Mouse (Mus musculus) MEL (cell line): ENCODE measurements around the gene Arhgef38. TPM values are rescaled to one million over a fixed set of nuclear protein-coding genes. Genes with fewer than 3 reads are reported as not detected.

Source experiments
- DNase-seq: peaks from one replicate; pipeline ENCODE4 v3.0.0; 2011; ENCODE audit warnings: low read depth, low spot score
- H3K27ac ChIP-seq: 2 replicates; pipeline ENCODE4 v1.5.1; 2012; ENCODE audit warnings: low read depth, mild to moderate bottlenecking, control low read depth, low read length, moderate library complexity; ENCODE audit not compliant: control insufficient read depth
- H3K27me3 ChIP-seq, 2 experiments: fragments of 150-350 bp in 1 of 2; sonication (generic) in 1 of 2; 2 replicates each; pipeline ENCODE4 v1.6.1; 2012; ENCODE audit warnings: low read length in 2 of 2, mild to moderate bottlenecking in 2 of 2, improper control_type of control experiment in 1 of 2, moderate library complexity in 1 of 2; ENCODE audit not compliant: insufficient read depth in 2 of 2, control insufficient read depth in 1 of 2
- H3K36me3 ChIP-seq, 2 experiments: 2 replicates each; pipeline ENCODE4 v1.6.1; 2012 to 2014; ENCODE audit warnings: low read length in 2 of 2, improper control_type of control experiment in 1 of 2, inconsistent platforms in 1 of 2, mild to moderate bottlenecking in 1 of 2; ENCODE audit not compliant: insufficient read depth in 2 of 2, control insufficient read depth in 1 of 2
- H3K4me1 ChIP-seq, 2 experiments: fragments of 150-350 bp in 1 of 2; sonication (generic) in 1 of 2; 2 replicates each; pipeline ENCODE4 v1.6.1; 2012; ENCODE audit warnings: low read length in 2 of 2, improper control_type of control experiment in 1 of 2, mild to moderate bottlenecking in 1 of 2; ENCODE audit not compliant: insufficient read depth in 2 of 2, control insufficient read depth in 1 of 2
- H3K4me3 ChIP-seq, 2 experiments: fragments of 150-350 bp in 1 of 2; sonication (generic) in 1 of 2; 2 replicates each; pipeline ENCODE4 v1.5.1; 2012; ENCODE audit warnings: low read depth in 2 of 2, low read length in 2 of 2, mild to moderate bottlenecking in 2 of 2, moderate library complexity in 2 of 2, control low read depth in 1 of 2, improper control_type of control experiment in 1 of 2; ENCODE audit not compliant: control insufficient read depth in 1 of 2, insufficient read depth in 1 of 2
- H3K79me2 ChIP-seq: 2 replicates; pipeline ENCODE4 v1.6.1; 2012; ENCODE audit warnings: mild to moderate bottlenecking, low read length, moderate library complexity; ENCODE audit not compliant: control insufficient read depth, poor library complexity, insufficient read depth
- H3K9ac ChIP-seq: 2 replicates; pipeline ENCODE4 v1.6.1; 2012; ENCODE audit warnings: low read depth, mild to moderate bottlenecking, control low read depth, low read length, moderate library complexity; ENCODE audit not compliant: control insufficient read depth, poor library complexity, severe bottlenecking
- H3K9me3 ChIP-seq: fragments of 150-350 bp; sonication (generic); replicated peaks from 2 replicates; pipeline ENCODE4 v1.6.1; 2012; ENCODE audit warnings: mild to moderate bottlenecking, low read length, improper control_type of control experiment, moderate library complexity; ENCODE audit not compliant: insufficient read depth
- CHD1 ChIP-seq: IDR thresholded peaks from 2 replicates; pipeline ENCODE4 v1.6.1; 2012; ENCODE audit warnings: low read depth, mild to moderate bottlenecking, inconsistent platforms, low read length, improper control_type of control experiment
- E2F4 ChIP-seq: IDR thresholded peaks from 2 replicates; pipeline ENCODE4 v1.6.1; 2011; ENCODE audit warnings: low read depth, low read length, improper control_type of control experiment, borderline replicate concordance
- ELF1 ChIP-seq: IDR thresholded peaks from 2 replicates; pipeline ENCODE4 v1.6.1; 2014; ENCODE audit warnings: low read depth, mild to moderate bottlenecking, inconsistent platforms, low read length, improper control_type of control experiment, moderate library complexity
- EP300 ChIP-seq, 2 experiments: IDR thresholded peaks; 2 replicates each; pipeline ENCODE4 v1.6.1; 2011; ENCODE audit warnings: improper control_type of control experiment in 2 of 2, low read length in 2 of 2, low read depth in 1 of 2, mild to moderate bottlenecking in 1 of 2
- ETS1 ChIP-seq: IDR thresholded peaks from 2 replicates; pipeline ENCODE4 v1.6.1; 2012; ENCODE audit warnings: low read depth, mild to moderate bottlenecking, inconsistent platforms, low read length, improper control_type of control experiment, moderate library complexity
- GABPA ChIP-seq: IDR thresholded peaks from 2 replicates; pipeline ENCODE4 v1.6.1; 2012; ENCODE audit warnings: low read depth, mild to moderate bottlenecking, inconsistent platforms, low read length, improper control_type of control experiment, moderate library complexity
- GATA1 ChIP-seq: IDR thresholded peaks from 2 replicates; pipeline ENCODE4 v1.6.1; 2011; ENCODE audit warnings: low read depth, low read length, improper control_type of control experiment
- HCFC1 ChIP-seq: IDR thresholded peaks from 2 replicates; pipeline ENCODE4 v1.6.1; 2012; ENCODE audit warnings: low read depth, mild to moderate bottlenecking, inconsistent platforms, low read length, improper control_type of control experiment, moderate library complexity
- JUND ChIP-seq: IDR thresholded peaks from 2 replicates; pipeline ENCODE4 v1.6.1; 2011; ENCODE audit warnings: low read depth, mild to moderate bottlenecking, improper control_type of control experiment, low read length
- MAFK ChIP-seq: IDR thresholded peaks from 2 replicates; pipeline ENCODE4 v1.6.1; 2011; ENCODE audit warnings: low read depth, mild to moderate bottlenecking, low read length, improper control_type of control experiment, borderline replicate concordance
- MAZ ChIP-seq: IDR thresholded peaks from 2 replicates; pipeline ENCODE4 v1.6.1; 2012; ENCODE audit warnings: low read depth, mild to moderate bottlenecking, inconsistent platforms, low read length, improper control_type of control experiment
- MEF2A ChIP-seq: IDR thresholded peaks from 2 replicates; pipeline ENCODE4 v1.6.1; 2014; ENCODE audit warnings: low read depth, mild to moderate bottlenecking, inconsistent platforms, low read length, improper control_type of control experiment; ENCODE audit not compliant: poor library complexity, insufficient replicate concordance, severe bottlenecking; ENCODE audit errors: extremely low read depth
- MYB ChIP-seq: IDR thresholded peaks from 2 replicates; pipeline ENCODE4 v1.6.1; 2011; ENCODE audit warnings: mild to moderate bottlenecking, low read depth, low read length, improper control_type of control experiment
- POLR2AphosphoS2 ChIP-seq: IDR thresholded peaks from 2 replicates; pipeline ENCODE4 v1.6.1; 2011; ENCODE audit warnings: low read length, improper control_type of control experiment
- POLR2AphosphoS5 ChIP-seq: IDR thresholded peaks from 2 replicates; pipeline ENCODE4 v1.6.1; 2012; ENCODE audit warnings: low read depth, borderline replicate concordance, mild to moderate bottlenecking, inconsistent platforms, low read length, moderate library complexity, mixed read lengths
- RCOR1 ChIP-seq: IDR thresholded peaks from 2 replicates; pipeline ENCODE4 v1.6.1; 2012; ENCODE audit warnings: low read depth, mild to moderate bottlenecking, inconsistent platforms, low read length, improper control_type of control experiment
- SMC3 ChIP-seq: IDR thresholded peaks from 2 replicates; pipeline ENCODE4 v1.6.1; 2011; ENCODE audit warnings: low read depth, low read length, improper control_type of control experiment
- TAL1 ChIP-seq: IDR thresholded peaks from 2 replicates; pipeline ENCODE4 v1.6.1; 2012; ENCODE audit warnings: mild to moderate bottlenecking, inconsistent platforms, low read length, moderate library complexity, mixed read lengths
- TCF12 ChIP-seq: IDR thresholded peaks from 2 replicates; pipeline ENCODE4 v1.6.1; 2014; ENCODE audit warnings: low read depth, mild to moderate bottlenecking, inconsistent platforms, low read length, improper control_type of control experiment, moderate library complexity
- USF2 ChIP-seq, 2 experiments: IDR thresholded peaks; 2 replicates each; pipeline ENCODE4 v1.6.1; 2011 to 2012; ENCODE audit warnings: improper control_type of control experiment in 2 of 2, low read length in 2 of 2, borderline replicate concordance in 1 of 2, inconsistent platforms in 1 of 2, low read depth in 1 of 2, mild to moderate bottlenecking in 1 of 2; ENCODE audit not compliant: insufficient read depth in 1 of 2
- ZC3H11A ChIP-seq: IDR thresholded peaks from 2 replicates; pipeline ENCODE4 v1.6.1; 2012; ENCODE audit warnings: low read depth, mild to moderate bottlenecking, inconsistent platforms, low read length, improper control_type of control experiment
- ZMIZ1 ChIP-seq: IDR thresholded peaks from 2 replicates; pipeline ENCODE4 v1.6.1; 2012; ENCODE audit warnings: low read depth, mild to moderate bottlenecking, inconsistent platforms, low read length, improper control_type of control experiment, moderate library complexity
- ZNF384 ChIP-seq: IDR thresholded peaks from 2 replicates; pipeline ENCODE4 v1.6.1; 2012; ENCODE audit warnings: low read depth, mild to moderate bottlenecking, inconsistent platforms, low read length, improper control_type of control experiment
- polyA plus RNA-seq, 2 experiments: library from polyadenylated mRNA; stranded (reverse) in 1 of 2; unstranded in 1 of 2; fragments of >175 nt in 1 of 2; fragments of >200 nt in 1 of 2; gene quantifications; 2 replicates each; pipeline versions ENCODE4 v1.2.1 to v1.2.4; 2012; ENCODE audit warnings: low replicate concordance in 2 of 2, low read depth in 1 of 2; ENCODE audit not compliant: insufficient read length in 2 of 2, insufficient read depth in 1 of 2, missing spikeins in 1 of 2
- total RNA-seq: library from RNA; depleted of rRNA; stranded (reverse); fragments of 300-350 nt; gene quantifications from 2 replicates; pipeline ENCODE4 v1.2.3, GENCODE M21; 2012

Arhgef38 gene
- total and polyA plus RNA-seq, 3 experiments: not detected

- H3K36me3 ChIP-seq: no peaks in the 10 kb centered on the region
Measured at GRCm38 (mm10) chr3:133187524-133187923, 47.2 kb downstream of the Arhgef38 start.

DNA sequence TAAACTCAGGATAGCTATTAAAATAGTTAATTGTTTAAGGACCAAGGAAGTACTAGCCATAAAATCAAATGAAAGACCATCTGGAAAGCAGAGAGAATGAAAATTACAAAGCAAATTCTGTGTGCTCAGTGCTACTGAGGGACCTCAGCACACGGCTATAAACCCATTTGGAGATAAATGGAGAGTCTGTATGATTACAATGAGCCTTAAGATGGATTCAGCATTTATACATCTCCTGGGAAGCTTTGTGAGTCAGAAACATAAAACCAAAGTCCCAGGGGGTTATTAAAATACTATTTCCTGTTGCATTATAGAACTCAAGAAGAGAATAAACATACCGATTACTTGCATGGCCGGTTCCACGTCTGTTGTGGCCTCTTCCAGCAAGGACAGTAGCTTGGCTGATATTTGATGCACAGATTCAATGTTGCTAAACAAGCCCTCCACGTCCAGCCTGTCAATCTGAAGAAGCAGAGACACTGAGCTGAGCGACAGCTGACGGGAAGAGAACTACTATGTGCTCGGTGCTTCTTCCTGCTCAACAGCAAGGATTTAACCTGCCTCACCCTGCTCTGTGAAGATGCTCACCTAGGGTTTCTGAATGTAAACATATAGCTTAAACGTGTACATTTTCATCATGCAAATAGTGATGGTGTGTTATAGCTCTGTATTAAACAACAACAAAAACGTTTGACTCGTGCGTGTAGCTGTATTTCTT lies 58.6 kb downstream of the Arhgef38 start:
- H3K9me3 ChIP-seq: no peaks in the 10 kb centered on the region
- no peak for DNase-seq
- H3K27me3 ChIP-seq: peaks cover 0 to 1% of the 10 kb centered on the region in 2 experiments; a peak in 1 of 4 replicates
- no peaks in the 10 kb centered on the region for H3K4me1 ChIP-seq
- H3K4me3 ChIP-seq: no peak overlapping the region
- no peaks in the 10 kb centered on the region for H3K79me2 ChIP-seq
- no peak for TF ChIP-seq POLR2AphosphoS2
- TF ChIP-seq CHD1: no peak
- TF ChIP-seq RCOR1: no peak
- no peak for TF ChIP-seq MAZ
- no peak for TF ChIP-seq MAFK
- TF ChIP-seq ETS1: no peak
- no peaks in the 10 kb centered on the region for H3K36me3 ChIP-seq
- no peak overlapping the region for H3K9ac ChIP-seq
- H3K27ac ChIP-seq: no peak overlapping the region

More at GRCm38 (mm10) chr3:133187524-133187923, 47.2 kb downstream of the Arhgef38 start:
- no peaks in the 10 kb centered on the region for H3K79me2 ChIP-seq
- no peak overlapping the region for H3K9ac ChIP-seq
- H3K9me3 ChIP-seq: no peaks in the 10 kb centered on the region
- no peak for TF ChIP-seq GATA1
- no peak for TF ChIP-seq RCOR1
- TF ChIP-seq TCF12: no peak
- no peak for TF ChIP-seq ZNF384
- no peak for TF ChIP-seq ELF1
- no peak for TF ChIP-seq MAZ
- no peak for TF ChIP-seq TAL1
- no peak for TF ChIP-seq POLR2AphosphoS2
- no peak for TF ChIP-seq ZMIZ1
- no peak for TF ChIP-seq HCFC1
- no peak for TF ChIP-seq SMC3
- TF ChIP-seq ETS1: no peak
- TF ChIP-seq, all 39 proteins: peak for 0
- no peaks in the 10 kb centered on the region for H3K4me1 ChIP-seq
- no peak for DNase-seq
- no peak overlapping the region for H3K4me3 ChIP-seq
- H3K27me3 ChIP-seq: peaks cover 1 to 3% of the 10 kb centered on the region in 2 experiments; a peak in 3 of 4 replicates
- no peak overlapping the region for H3K27ac ChIP-seq

DNA sequence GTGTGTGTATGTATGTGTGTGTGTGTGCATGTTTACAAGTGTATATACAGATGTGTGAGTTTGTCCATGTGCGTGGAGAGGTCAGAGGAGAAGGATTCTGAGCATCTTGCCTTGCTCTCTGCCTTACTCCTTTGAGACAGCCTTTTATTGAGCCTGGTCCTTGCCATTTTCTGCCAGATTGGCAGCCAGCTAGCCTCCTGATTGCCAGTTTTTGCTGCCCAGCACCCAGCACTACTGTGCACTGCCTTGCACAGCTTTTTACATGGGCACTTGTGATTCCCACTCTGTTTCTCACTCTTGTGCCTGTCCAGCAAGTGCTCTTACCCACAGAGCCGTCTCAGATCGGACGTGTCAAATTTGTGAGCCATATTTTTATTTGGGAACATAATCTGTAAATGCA lies 62.5 kb downstream of the Arhgef38 start:
- no peak overlapping the region for H3K4me3 ChIP-seq
- peaks cover 0 to 4% of the 10 kb centered on the region in 2 experiments; a peak in 1 of 4 replicates for H3K4me1 ChIP-seq
- H3K9ac ChIP-seq: no peak overlapping the region
- no peak overlapping the region for H3K27ac ChIP-seq
- no peak for DNase-seq
- H3K27me3 ChIP-seq: no peaks in the 10 kb centered on the region; a peak in 1 of 4 replicates
- H3K9me3 ChIP-seq: no peaks in the 10 kb centered on the region
- TF ChIP-seq GABPA (no peak), RCOR1 (no peak), ZC3H11A (no peak), POLR2AphosphoS5 (no peak), MYB (no peak), USF2 (IDR thresholded peaks at IDR 0.05; ENCODE audit: borderline replicate concordance in 1 of 2, insufficient read depth in 1 of 2, low read depth in 1 of 2, low read length in 2 of 2) (no peak), MEF2A (no peak), E2F4 (no peak), ELF1 (no peak), EP300 (IDR thresholded peaks at IDR 0.05; ENCODE audit: low read depth in 1 of 2, low read length in 2 of 2) (no peak), HCFC1 (no peak), JUND (no peak), MAZ (no peak)
- TF ChIP-seq, all 39 proteins: peak for 0
- no peaks in the 10 kb centered on the region; a peak in 1 of 4 replicates for H3K36me3 ChIP-seq
- no peaks in the 10 kb centered on the region for H3K79me2 ChIP-seq
